Mouse (Mus musculus): Measurements from ENCODE around the gene Tmem130. TPM values are rescaled to one million over a fixed set of nuclear protein-coding genes. Genes with fewer than 3 reads are reported as not detected.

Gene Tmem130
- total RNA-seq, 1 experiment from 2014 or later, result not detected

- peak; percentile 78 to 81 for ATAC-seq (replicated peaks in 1 of 2; ENCODE audit: insufficient read depth in 1 of 2, low FRiP score in 2 of 2, low TSS enrichment in 1 of 2, low read depth in 1 of 2, poor library complexity in 2 of 2, severe bottlenecking in 2 of 2)
Measured at GRCm38 (mm10) chr5:144753041-144753440, 8.6 kb downstream of the Tmem130 start.

GRCm38 (mm10) chr5:144752432-144752831 lies 9.2 kb downstream of the Tmem130 start:
- ATAC-seq (replicated peaks in 1 of 2; ENCODE audit: insufficient read depth in 1 of 2, low FRiP score in 2 of 2, low TSS enrichment in 1 of 2, low read depth in 1 of 2, poor library complexity in 2 of 2, severe bottlenecking in 2 of 2), result peak in 1 of 2 experiments; percentile 52; a peak in 2 of 4 replicates

- ATAC-seq (replicated peaks in 1 of 2; ENCODE audit: insufficient read depth in 1 of 2, low FRiP score in 2 of 2, low TSS enrichment in 1 of 2, low read depth in 1 of 2, poor library complexity in 2 of 2, severe bottlenecking in 2 of 2), result no peak
Measured at GRCm38 (mm10) chr5:144737101-144737500, 24.5 kb downstream of the Tmem130 start.

- peak; percentile 37 to 73; a peak in 3 of 4 replicates for ATAC-seq (replicated peaks in 1 of 2; ENCODE audit: insufficient read depth in 1 of 2, low FRiP score in 2 of 2, low TSS enrichment in 1 of 2, low read depth in 1 of 2, poor library complexity in 2 of 2, severe bottlenecking in 2 of 2)
Measured at GRCm38 (mm10) chr5:144734949-144735348, 26.7 kb downstream of the Tmem130 start.

GRCm38 (mm10) chr5:144733953-144734352 lies 27.7 kb downstream of the Tmem130 start:
- 0 out of 4 replicates have a peak, but pooled peaks of 1 of the 2 experiments have one; percentile 49 for ATAC-seq (replicated peaks in 1 of 2; ENCODE audit: insufficient read depth in 1 of 2, low FRiP score in 2 of 2, low TSS enrichment in 1 of 2, low read depth in 1 of 2, poor library complexity in 2 of 2, severe bottlenecking in 2 of 2)

- ATAC-seq (replicated peaks in 1 of 2; ENCODE audit: insufficient read depth in 1 of 2, low FRiP score in 2 of 2, low TSS enrichment in 1 of 2, low read depth in 1 of 2, poor library complexity in 2 of 2, severe bottlenecking in 2 of 2), result no peak
Measured at GRCm38 (mm10) chr5:144729216-144729615, 32.4 kb downstream of the Tmem130 start.

GRCm38 (mm10) chr5:144728237-144728636 lies 33.4 kb downstream of the Tmem130 start:
- no peak for ATAC-seq (replicated peaks in 1 of 2; ENCODE audit: insufficient read depth in 1 of 2, low FRiP score in 2 of 2, low TSS enrichment in 1 of 2, low read depth in 1 of 2, poor library complexity in 2 of 2, severe bottlenecking in 2 of 2)

GRCm38 (mm10) chr5:144727119-144727518 lies 34.5 kb downstream of the Tmem130 start:
- peak; percentile 45 to 49; a peak in 2 of 4 replicates for ATAC-seq (replicated peaks in 1 of 2; ENCODE audit: insufficient read depth in 1 of 2, low FRiP score in 2 of 2, low TSS enrichment in 1 of 2, low read depth in 1 of 2, poor library complexity in 2 of 2, severe bottlenecking in 2 of 2)

- no peak for ATAC-seq (replicated peaks in 1 of 2; ENCODE audit: insufficient read depth in 1 of 2, low FRiP score in 2 of 2, low TSS enrichment in 1 of 2, low read depth in 1 of 2, poor library complexity in 2 of 2, severe bottlenecking in 2 of 2)
Measured at GRCm38 (mm10) chr5:144725554-144725953, 36.1 kb downstream of the Tmem130 start.

- ATAC-seq (replicated peaks in 1 of 2; ENCODE audit: insufficient read depth in 1 of 2, low FRiP score in 2 of 2, low TSS enrichment in 1 of 2, low read depth in 1 of 2, poor library complexity in 2 of 2, severe bottlenecking in 2 of 2), result no peak
Measured at GRCm38 (mm10) chr5:144724926-144725325, 36.7 kb downstream of the Tmem130 start.

- no peak for ATAC-seq (replicated peaks in 1 of 2; ENCODE audit: insufficient read depth in 1 of 2, low FRiP score in 2 of 2, low TSS enrichment in 1 of 2, low read depth in 1 of 2, poor library complexity in 2 of 2, severe bottlenecking in 2 of 2)
Measured at GRCm38 (mm10) chr5:144720281-144720680, 41.3 kb downstream of the Tmem130 start.

GRCm38 (mm10) chr5:144719781-144720180 lies 41.8 kb downstream of the Tmem130 start:
- ATAC-seq (replicated peaks in 1 of 2; ENCODE audit: insufficient read depth in 1 of 2, low FRiP score in 2 of 2, low TSS enrichment in 1 of 2, low read depth in 1 of 2, poor library complexity in 2 of 2, severe bottlenecking in 2 of 2), result no peak

GRCm38 (mm10) chr5:144717186-144717585 lies 44.4 kb downstream of the Tmem130 start:
- ATAC-seq (replicated peaks in 1 of 2; ENCODE audit: insufficient read depth in 1 of 2, low FRiP score in 2 of 2, low TSS enrichment in 1 of 2, low read depth in 1 of 2, poor library complexity in 2 of 2, severe bottlenecking in 2 of 2), result no peak

- no peak for ATAC-seq (replicated peaks in 1 of 2; ENCODE audit: insufficient read depth in 1 of 2, low FRiP score in 2 of 2, low TSS enrichment in 1 of 2, low read depth in 1 of 2, poor library complexity in 2 of 2, severe bottlenecking in 2 of 2)
Measured at GRCm38 (mm10) chr5:144713371-144713770, 48.2 kb downstream of the Tmem130 start.

GRCm38 (mm10) chr5:144707603-144708002 lies 54.0 kb downstream of the Tmem130 start:
- ATAC-seq (replicated peaks in 1 of 2; ENCODE audit: insufficient read depth in 1 of 2, low FRiP score in 2 of 2, low TSS enrichment in 1 of 2, low read depth in 1 of 2, poor library complexity in 2 of 2, severe bottlenecking in 2 of 2), result no peak

GRCm38 (mm10) chr5:144703464-144704368 lies 57.9 kb downstream of the Tmem130 start:
- no peak for ATAC-seq (replicated peaks in 1 of 2; ENCODE audit: insufficient read depth in 1 of 2, low FRiP score in 2 of 2, low TSS enrichment in 1 of 2, low read depth in 1 of 2, poor library complexity in 2 of 2, severe bottlenecking in 2 of 2)

- no peak for ATAC-seq (replicated peaks in 1 of 2; ENCODE audit: insufficient read depth in 1 of 2, low FRiP score in 2 of 2, low TSS enrichment in 1 of 2, low read depth in 1 of 2, poor library complexity in 2 of 2, severe bottlenecking in 2 of 2)
Measured at GRCm38 (mm10) chr5:144695289-144696060, 66.1 kb downstream of the Tmem130 start.

GRCm38 (mm10) chr5:144694161-144694560 lies 67.5 kb downstream of the Tmem130 start:
- ATAC-seq (replicated peaks in 1 of 2; ENCODE audit: insufficient read depth in 1 of 2, low FRiP score in 2 of 2, low TSS enrichment in 1 of 2, low read depth in 1 of 2, poor library complexity in 2 of 2, severe bottlenecking in 2 of 2), result no peak

Data from hematopoietic stem cell, adult 5-6 weeks (primary cell).